13 mouse cellular contexts compared by ENCODE assay signal in genomic region chr4:40220437-40220836, GRCm38 (mm10). TPM values are rescaled to one million over a fixed set of nuclear protein-coding genes. Genes with fewer than 3 reads are reported as not detected.
DNase-seq lines count a peak whose midpoint lies in the region; ATAC-seq and TF ChIP-seq lines count a peak whose summit lies in the region.
"Had no signal": no experiment of that assay in that cellular context is flagged by ENCODE, and none has a peak within 500 bp of the region (broad histone marks: within the 10 kb centered on the region; RNA-seq: fewer than 3 reads in every experiment).

No protein-coding gene starts in this region.

- peak overlapping the region; percentile 34 for H3K9ac ChIP-seq in heart, embryonic 14.5 days (ENCODE audit: low read length)
- no peak overlapping the region for H3K9ac ChIP-seq in heart, adult 2 months (ENCODE audit: low read depth, low read length)
- H3K9ac ChIP-seq in hindbrain, embryonic 11.5 days (ENCODE audit: low read depth, low read length): no peak overlapping the region
- no peak overlapping the region for H3K9ac ChIP-seq in midbrain, embryonic 15.5 days

- TF ChIP-seq POLR2A in heart, adult 2 months (IDR thresholded peaks at IDR 0.05; ENCODE audit: insufficient read depth, low read depth, low read length): no peak
- no peak for TF ChIP-seq POLR2A in brain, embryonic 14.5 days (IDR thresholded peaks at IDR 0.05; ENCODE audit: borderline replicate concordance, extremely low read depth, insufficient read depth, insufficient read length, poor library complexity, severe bottlenecking)

- peaks cover 33% of the 10 kb centered on the region for H3K36me3 ChIP-seq in heart, embryonic 14.5 days (ENCODE audit: control insufficient read depth, insufficient read depth, low read length)
- H3K36me3 ChIP-seq in heart, adult 2 months (ENCODE audit: control insufficient read depth, insufficient read depth, low read length): no peaks in the 10 kb centered on the region
- H3K36me3 ChIP-seq in hindbrain, embryonic 11.5 days (ENCODE audit: control insufficient read depth, insufficient read depth, low read length): no peaks in the 10 kb centered on the region
- H3K36me3 ChIP-seq in midbrain, embryonic 15.5 days (replicated peaks): no peaks in the 10 kb centered on the region

- H3K4me2 ChIP-seq in heart, embryonic 14.5 days (ENCODE audit: low read length): peak overlapping the region; percentile 50
- no peak overlapping the region for H3K4me2 ChIP-seq in hindbrain, embryonic 11.5 days (replicated peaks; ENCODE audit: low read depth, low read length)
- peak overlapping the region; percentile 28 for H3K4me2 ChIP-seq in midbrain, embryonic 15.5 days

- H3K27ac ChIP-seq in heart, embryonic 14.5 days (replicated peaks in 1 of 2; ENCODE audit: control insufficient read depth in 1 of 2, insufficient read depth in 1 of 2, low read depth in 2 of 2, low read length in 2 of 2): no peak overlapping the region
- no peak overlapping the region for H3K27ac ChIP-seq in heart, adult 2 months
- no peak overlapping the region for H3K27ac ChIP-seq in hindbrain, embryonic 11.5 days (ENCODE audit: low read depth, low read length)
- no peak overlapping the region for H3K27ac ChIP-seq in midbrain, embryonic 15.5 days
- H3K27ac ChIP-seq: macrophage had no signal

- no peak for ATAC-seq in heart, embryonic 14.5 days (ENCODE audit: insufficient number of reproducible peaks, insufficient read depth, low FRiP score, low read depth)
- ATAC-seq in hindbrain, embryonic 11.5 days (ENCODE audit: low FRiP score): no peak
- ATAC-seq in midbrain, embryonic 15.5 days (replicated peaks): no peak
- no peak for ATAC-seq in megakaryocyte progenitor cell, adult 5-6 weeks (replicated peaks; ENCODE audit: poor library complexity)
- ATAC-seq: CD4-positive, CD25-positive, alpha-beta regulatory T cell, adult 4 months; intestine, postnatal 0 days had no signal

- TF ChIP-seq EP300 in heart, adult 2 months (IDR thresholded peaks at IDR 0.05; ENCODE audit: insufficient read depth, low read depth, low read length): no peak

- no peak for TF ChIP-seq CTCF in heart, adult 2 months (IDR thresholded peaks at IDR 0.05)
- no peak for TF ChIP-seq CTCF in brain, embryonic 14.5 days (IDR thresholded peaks at IDR 0.05; ENCODE audit: borderline replicate concordance, extremely low read depth, insufficient read depth, insufficient read length)

- intact Hi-C loops in heart, adult 2 months (cut with DNase I): no loop called here

- H3K79me2 ChIP-seq in heart, adult 2 months (replicated peaks; ENCODE audit: control insufficient read depth, insufficient read depth, low read length): no peaks in the 10 kb centered on the region

- peaks cover 2% of the 10 kb centered on the region in 2 experiments; a peak in 1 of 4 replicates for H3K4me1 ChIP-seq in heart, embryonic 14.5 days (ENCODE audit: control insufficient read depth in 2 of 2, insufficient read depth in 2 of 2, low read length in 2 of 2)
- no peaks in the 10 kb centered on the region for H3K4me1 ChIP-seq in heart, adult 2 months (ENCODE audit: control insufficient read depth, insufficient read depth, low read length)
- H3K4me1 ChIP-seq in hindbrain, embryonic 11.5 days (replicated peaks; ENCODE audit: control insufficient read depth, insufficient read depth, low read length): no peaks in the 10 kb centered on the region
- peaks cover 6% of the 10 kb centered on the region; the same call in 1 of the 2 replicates for H3K4me1 ChIP-seq in midbrain, embryonic 15.5 days

- no peak overlapping the region; a peak in 1 of 4 replicates for H3K4me3 ChIP-seq in heart, embryonic 14.5 days (ENCODE audit: control insufficient read depth in 1 of 2, insufficient read depth in 1 of 2, low read depth in 1 of 2, low read length in 2 of 2)
- H3K4me3 ChIP-seq in heart, adult 2 months: no peak overlapping the region
- H3K4me3 ChIP-seq in hindbrain, embryonic 11.5 days (ENCODE audit: low read depth, low read length): no peak overlapping the region
- no peak overlapping the region for H3K4me3 ChIP-seq in midbrain, embryonic 15.5 days

- H3K9me3 ChIP-seq in heart, embryonic 14.5 days (ENCODE audit: control insufficient read depth, low read length): no peaks in the 10 kb centered on the region
- H3K9me3 ChIP-seq in hindbrain, embryonic 11.5 days (ENCODE audit: control insufficient read depth, low read length): no peaks in the 10 kb centered on the region
- H3K9me3 ChIP-seq in midbrain, embryonic 15.5 days: no peaks in the 10 kb centered on the region

- DNase-seq in heart, adult 2 months: no peak
- peak; percentile 7 for DNase-seq in brain, embryonic 14.5 days (ENCODE audit: low read depth)
- peak; percentile 18 for DNase-seq in hindbrain, embryonic 11.5 days (ENCODE audit: low spot score)
- no peak for DNase-seq in T-cell, adult 2 months (ENCODE audit: low spot score)
- no peak for DNase-seq in gastrocnemius, postnatal 25 days
- DNase-seq: cerebellum, adult 18-20 months; thymus, adult 2 months had no signal

- 14% methylated on average over 12 of the region's 12 CpGs for WGBS in heart, embryonic 14.5 days
- WGBS in heart, adult 2 months: 41% methylated on average over 12 of the region's 12 CpGs
- 19% methylated on average over 12 of the region's 12 CpGs for WGBS in hindbrain, embryonic 11.5 days
- WGBS in midbrain, embryonic 15.5 days: 17% methylated on average over 12 of the region's 12 CpGs

- H3K27me3 ChIP-seq in heart, embryonic 14.5 days (ENCODE audit: control insufficient read depth, insufficient read depth, low read length): no peaks in the 10 kb centered on the region
- no peaks in the 10 kb centered on the region for H3K27me3 ChIP-seq in heart, adult 2 months (ENCODE audit: control insufficient read depth, insufficient read depth, low read length)
- no peaks in the 10 kb centered on the region for H3K27me3 ChIP-seq in hindbrain, embryonic 11.5 days (ENCODE audit: control insufficient read depth, insufficient read depth, low read length)
- H3K27me3 ChIP-seq in midbrain, embryonic 15.5 days (replicated peaks): no peaks in the 10 kb centered on the region

RNA-seq across cellular contexts. Expression of gene Ddx58, which starts 19.2 kb away (rescaled TPM):
- 10.4 and 10.8 TPM in 2 replicates for polyA plus RNA-seq in heart, embryonic 14.5 days (2014; fragmentation: Nextera tagmentation; extraction: Ambion mirVana)
- total RNA-seq in heart, adult 2 months (2021): 1 to 10 TPM; 6.4 to 7.2 TPM
- polyA plus RNA-seq in heart, adult 2 months (2012; rRNA removed): 7.7 and 11.1 TPM in 2 replicates
- polyA plus RNA-seq in brain, embryonic 14.5 days (2012; rRNA removed): 1.6 and 2.8 TPM in 2 replicates
- 3.3 and 5.7 TPM in 2 replicates for polyA plus RNA-seq in hindbrain, embryonic 11.5 days (2014; fragmentation: Nextera tagmentation; extraction: Ambion mirVana)
- polyA plus RNA-seq in midbrain, embryonic 15.5 days (2015; fragmentation: Nextera tagmentation; extraction: Ambion mirVana): 2.6 and 4.2 TPM in 2 replicates
- 6.7 and 13.3 TPM in 2 replicates for total RNA-seq in megakaryocyte progenitor cell, adult 5-6 weeks (2015)
- 8.2 and 9.8 TPM in 2 replicates for total RNA-seq in megakaryocyte progenitor cell, adult 5-6 weeks (2017)
- 1 to 10 TPM; 2.1 to 3.5 TPM for total RNA-seq in gastrocnemius, postnatal 25 days (2021)

RNA-seq across cellular contexts. Expression of gene Smim27, which starts 48.9 kb away (rescaled TPM):
- polyA plus RNA-seq in heart, embryonic 14.5 days (2014; fragmentation: Nextera tagmentation; extraction: Ambion mirVana): 39.3 and 47.1 TPM in 2 replicates
- total RNA-seq in heart, adult 2 months (2021): 10 to 100 TPM; 42.6 to 46.7 TPM
- 15.6 and 18.1 TPM in 2 replicates for polyA plus RNA-seq in heart, adult 2 months (2012; rRNA removed)
- polyA plus RNA-seq in brain, embryonic 14.5 days (2012; rRNA removed): 4.4 and 7.6 TPM in 2 replicates
- polyA plus RNA-seq in hindbrain, embryonic 11.5 days (2014; fragmentation: Nextera tagmentation; extraction: Ambion mirVana): 20.7 and 25.8 TPM in 2 replicates
- 12.5 and 12.7 TPM in 2 replicates for polyA plus RNA-seq in midbrain, embryonic 15.5 days (2015; fragmentation: Nextera tagmentation; extraction: Ambion mirVana)
- total RNA-seq in megakaryocyte progenitor cell, adult 5-6 weeks (2015): 9.6 and 16.7 TPM in 2 replicates
- 3.6 and 5.6 TPM in 2 replicates for total RNA-seq in megakaryocyte progenitor cell, adult 5-6 weeks (2017)
- total RNA-seq in gastrocnemius, postnatal 25 days (2021): 10 to 100 TPM; 42.3 to 45.2 TPM

RNA-seq across cellular contexts. Expression of gene Topors, which starts 49.2 kb away (rescaled TPM):
- 28.3 and 30.2 TPM in 2 replicates for polyA plus RNA-seq in heart, embryonic 14.5 days (2014; fragmentation: Nextera tagmentation; extraction: Ambion mirVana)
- total RNA-seq in heart, adult 2 months (2021): 10 to 100 TPM in 1 of 2 experiments, 1 to 10 TPM in 1; 9.2 to 10.8 TPM
- 2.2 and 4.3 TPM in 2 replicates for polyA plus RNA-seq in heart, adult 2 months (2012; rRNA removed)
- polyA plus RNA-seq in brain, embryonic 14.5 days (2012; rRNA removed): 11.6 and 17.2 TPM in 2 replicates
- polyA plus RNA-seq in hindbrain, embryonic 11.5 days (2014; fragmentation: Nextera tagmentation; extraction: Ambion mirVana): 49.9 and 50.7 TPM in 2 replicates
- polyA plus RNA-seq in midbrain, embryonic 15.5 days (2015; fragmentation: Nextera tagmentation; extraction: Ambion mirVana): 30.4 and 30.9 TPM in 2 replicates
- total RNA-seq in megakaryocyte progenitor cell, adult 5-6 weeks (2015): 45.4 and 56.3 TPM in 2 replicates
- 77.6 and 82.4 TPM in 2 replicates for total RNA-seq in megakaryocyte progenitor cell, adult 5-6 weeks (2017)
- total RNA-seq in gastrocnemius, postnatal 25 days (2021): 1 to 10 TPM; 7.0 to 7.4 TPM

RNA-seq across cellular contexts. Expression of gene Ndufb6, which starts 58.8 kb away (rescaled TPM):
- polyA plus RNA-seq in heart, embryonic 14.5 days (2014; fragmentation: Nextera tagmentation; extraction: Ambion mirVana): 574 and 582 TPM in 2 replicates
- total RNA-seq in heart, adult 2 months (2021): 100 to 1,000 TPM; 435 to 533 TPM
- 320 and 386 TPM in 2 replicates for polyA plus RNA-seq in heart, adult 2 months (2012; rRNA removed)
- 116 and 154 TPM in 2 replicates for polyA plus RNA-seq in brain, embryonic 14.5 days (2012; rRNA removed)
- polyA plus RNA-seq in hindbrain, embryonic 11.5 days (2014; fragmentation: Nextera tagmentation; extraction: Ambion mirVana): 285 and 288 TPM in 2 replicates
- polyA plus RNA-seq in midbrain, embryonic 15.5 days (2015; fragmentation: Nextera tagmentation; extraction: Ambion mirVana): 303 and 312 TPM in 2 replicates
- total RNA-seq in megakaryocyte progenitor cell, adult 5-6 weeks (2015): 151 and 167 TPM in 2 replicates
- total RNA-seq in megakaryocyte progenitor cell, adult 5-6 weeks (2017): 52.2 and 66.9 TPM in 2 replicates
- 100 to 1,000 TPM; 276 to 279 TPM for total RNA-seq in gastrocnemius, postnatal 25 days (2021)

Comparison
In these comparisons a context has a peak if more than half of its experiments do, and no peak if none do; other contexts are left out.
1. DNase-seq: peak in brain, embryonic 14.5 days (single experiment) and hindbrain, embryonic 11.5 days (single experiment); none in heart, adult 2 months (0 of 2), T-cell, adult 2 months (single experiment) and gastrocnemius, postnatal 25 days (single experiment).